Mouse (Mus musculus): Measurements from ENCODE around the gene Cxcl14. TPM values are rescaled to one million over a fixed set of nuclear protein-coding genes. Genes with fewer than 3 reads are reported as not detected.

Gene Cxcl14
- total RNA-seq, 2 experiments from 2014 or later: 1.7 to 1.8 TPM

DNA sequence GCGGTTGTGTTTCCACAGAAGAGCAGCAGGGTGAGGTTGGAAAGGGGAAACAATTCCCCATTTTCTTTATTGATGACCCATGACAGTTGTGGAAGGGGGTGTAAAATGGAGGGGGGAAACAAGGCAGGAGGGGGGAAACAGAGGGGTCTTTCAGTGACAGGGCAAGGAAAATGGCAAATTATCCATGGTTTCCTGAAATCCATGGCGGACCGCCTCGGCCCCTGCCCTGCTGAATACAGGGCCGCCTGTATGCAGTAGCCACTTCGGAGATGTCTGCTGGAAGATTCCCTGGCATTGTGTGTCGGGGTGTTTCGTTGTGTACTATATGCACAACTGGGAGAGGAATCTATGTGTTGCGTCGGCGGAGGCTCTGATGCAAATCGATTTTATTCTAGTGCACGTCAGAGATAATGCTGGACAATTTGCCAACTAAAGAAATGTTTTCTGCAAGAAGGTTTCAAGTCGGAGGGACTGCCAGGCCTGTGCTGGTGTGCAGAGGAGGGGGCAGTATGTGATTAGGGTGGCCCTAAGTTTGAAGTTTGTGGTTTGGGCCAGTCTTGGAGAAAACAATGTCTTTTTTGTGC is 39.5 kb downstream of the Cxcl14 start:
- intact Hi-C loops (cut with DNase I): no loop called here
- no peak for DNase-seq (ENCODE audit: low spot score)

DNA sequence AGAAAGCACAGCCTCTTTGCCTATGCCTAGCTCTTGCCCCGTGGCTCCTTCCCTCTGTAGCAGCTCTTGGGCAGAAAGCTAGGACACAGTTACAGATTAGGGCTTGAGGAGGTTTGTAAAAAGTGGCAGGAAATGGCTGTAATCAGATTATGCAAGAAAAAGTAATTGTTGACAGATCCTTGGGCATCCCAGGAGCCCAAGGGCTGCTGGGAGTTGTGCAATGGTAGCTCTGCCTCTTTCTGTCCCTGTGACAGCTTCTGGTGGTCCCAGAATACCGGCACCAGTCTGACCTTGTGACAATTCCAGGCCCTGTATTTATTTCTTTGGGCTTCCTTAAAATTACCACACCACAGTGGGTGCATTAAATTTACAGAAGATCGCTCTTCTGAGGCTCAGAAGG is 43.0 kb downstream of the Cxcl14 start:
- intact Hi-C loops (cut with DNase I): no loop called here
- DNase-seq (ENCODE audit: low spot score): no peak

DNA sequence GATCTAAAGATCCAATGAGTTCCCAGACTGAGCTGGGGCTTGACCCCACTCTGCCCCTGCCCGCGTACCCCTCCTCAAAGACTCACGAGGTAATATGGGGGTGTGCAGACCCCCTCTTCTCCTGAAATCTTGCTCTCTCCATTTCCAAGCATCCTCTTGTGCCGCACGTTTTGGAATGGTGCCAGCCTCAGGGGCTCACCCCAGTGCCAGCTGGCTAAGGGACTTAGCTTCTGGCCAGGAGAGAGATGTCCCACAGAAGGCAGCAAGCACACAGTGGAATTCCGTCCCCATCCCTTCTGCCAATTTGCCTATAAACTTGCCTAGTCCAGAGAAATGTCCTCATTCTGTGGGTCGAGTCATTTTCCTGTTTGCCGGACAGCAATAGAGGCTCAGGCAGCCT is 43.6 kb downstream of the Cxcl14 start:
- intact Hi-C loops (cut with DNase I): no loop called here

GRCm38 (mm10) chr13:56251924-56252619 is 44.3 kb downstream of the Cxcl14 start, which contains the start of gene Neurog1:
Neurog1 (minus strand) TSS chr13:56252163.
- intact Hi-C loops (cut with DNase I): no loop called here
- no peak for DNase-seq (ENCODE audit: low spot score)

More for the DNA sequence above, 43.6 kb downstream of the Cxcl14 start:
- no peak for DNase-seq (ENCODE audit: low spot score)

GRCm38 (mm10) chr13:56251176-56251923 is 45.0 kb downstream of the Cxcl14 start:
- intact Hi-C loops (cut with DNase I): no loop called here
- DNase-seq (ENCODE audit: low spot score): no peak

DNA sequence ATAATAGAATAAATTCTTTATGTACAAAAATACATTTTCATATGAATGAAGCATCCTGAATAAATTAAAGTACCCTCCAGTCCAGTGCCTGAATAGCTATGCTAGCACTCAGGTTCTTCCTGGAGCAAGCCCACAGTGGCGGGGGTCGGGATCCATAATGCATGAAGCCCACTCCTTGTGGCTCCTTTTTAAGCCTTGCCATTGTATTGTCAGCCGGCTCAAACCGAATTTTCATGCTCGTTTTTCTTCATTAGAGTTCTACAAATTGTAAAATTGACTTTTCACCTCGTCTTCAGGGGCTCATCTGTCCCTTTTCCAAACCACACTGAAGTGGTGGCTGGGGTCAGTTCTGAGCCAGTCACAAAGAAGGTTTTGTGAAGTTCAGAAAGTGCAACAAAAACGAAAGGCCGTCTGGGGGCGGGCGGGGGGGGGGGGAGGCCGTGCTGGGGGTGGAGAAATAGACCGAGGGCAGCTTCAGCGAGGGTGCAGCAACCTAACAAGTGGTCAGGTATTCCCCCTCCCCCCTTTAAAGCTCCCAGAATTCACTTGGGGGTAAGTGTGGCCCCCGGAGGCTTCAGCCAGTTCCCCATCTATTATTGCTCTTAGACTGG is 45.7 kb downstream of the Cxcl14 start:
- intact Hi-C loops (cut with DNase I): no loop called here
- no peak for DNase-seq (ENCODE audit: low spot score)

DNA sequence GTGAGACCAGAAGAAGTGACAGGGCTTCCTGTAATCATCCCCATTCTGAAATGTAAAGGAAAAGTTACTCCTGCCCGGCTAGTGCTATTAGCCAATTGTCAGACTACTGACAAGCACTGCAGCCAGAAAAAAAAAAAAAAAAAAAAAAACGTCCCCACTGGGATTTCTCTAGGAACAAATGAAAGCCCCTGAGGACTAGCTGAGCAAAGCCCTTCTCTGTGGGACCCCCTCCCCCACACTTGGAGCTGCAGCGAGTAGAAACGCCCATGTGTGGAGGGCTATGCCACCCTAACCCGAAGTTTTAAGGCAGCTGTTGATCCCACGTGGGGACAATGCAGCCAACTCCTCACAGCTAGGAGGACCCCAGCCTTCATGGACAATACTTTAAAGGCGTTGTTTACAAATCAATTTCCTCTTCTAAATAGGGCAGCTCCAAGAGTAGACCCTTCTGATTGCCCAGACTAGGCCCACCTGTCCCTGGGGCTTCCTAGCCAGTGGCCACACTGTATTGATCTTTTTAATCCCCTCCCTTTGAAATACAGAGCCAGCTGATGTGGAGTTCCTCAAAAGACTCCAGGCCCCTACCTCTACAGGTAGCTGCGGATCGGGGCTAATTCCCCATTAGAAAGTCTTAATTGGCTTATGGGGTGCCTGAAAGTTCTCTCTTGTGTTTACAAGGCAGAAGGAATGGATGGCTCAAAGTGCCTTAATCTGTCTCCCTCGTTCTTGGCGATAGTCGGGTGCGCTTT is 46.6 kb downstream of the Cxcl14 start:
- no peak for DNase-seq (ENCODE audit: low spot score)
- intact Hi-C loops (cut with DNase I): no loop called here

DNA sequence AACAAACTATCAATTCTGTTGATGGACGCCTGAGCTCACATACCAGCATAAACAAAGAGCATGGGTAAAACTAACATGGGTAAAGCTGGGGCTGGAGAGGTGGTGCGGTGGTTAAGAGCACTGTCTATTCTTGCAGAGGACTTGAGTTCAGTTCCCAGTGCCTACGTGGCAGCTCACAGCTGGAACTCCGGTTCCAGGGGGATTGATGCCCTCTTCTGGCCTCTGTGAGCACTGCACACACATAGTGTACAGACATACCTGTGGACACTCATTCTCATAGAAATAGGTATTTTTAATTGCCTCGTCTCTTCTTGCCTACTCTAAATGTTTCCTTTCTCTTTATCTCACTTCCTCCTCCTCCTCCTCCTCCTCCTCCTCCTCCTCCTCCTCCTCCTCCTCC is 53.2 kb downstream of the Cxcl14 start:
- intact Hi-C loops (cut with DNase I): no loop called here
- DNase-seq (ENCODE audit: low spot score): no peak

DNA sequence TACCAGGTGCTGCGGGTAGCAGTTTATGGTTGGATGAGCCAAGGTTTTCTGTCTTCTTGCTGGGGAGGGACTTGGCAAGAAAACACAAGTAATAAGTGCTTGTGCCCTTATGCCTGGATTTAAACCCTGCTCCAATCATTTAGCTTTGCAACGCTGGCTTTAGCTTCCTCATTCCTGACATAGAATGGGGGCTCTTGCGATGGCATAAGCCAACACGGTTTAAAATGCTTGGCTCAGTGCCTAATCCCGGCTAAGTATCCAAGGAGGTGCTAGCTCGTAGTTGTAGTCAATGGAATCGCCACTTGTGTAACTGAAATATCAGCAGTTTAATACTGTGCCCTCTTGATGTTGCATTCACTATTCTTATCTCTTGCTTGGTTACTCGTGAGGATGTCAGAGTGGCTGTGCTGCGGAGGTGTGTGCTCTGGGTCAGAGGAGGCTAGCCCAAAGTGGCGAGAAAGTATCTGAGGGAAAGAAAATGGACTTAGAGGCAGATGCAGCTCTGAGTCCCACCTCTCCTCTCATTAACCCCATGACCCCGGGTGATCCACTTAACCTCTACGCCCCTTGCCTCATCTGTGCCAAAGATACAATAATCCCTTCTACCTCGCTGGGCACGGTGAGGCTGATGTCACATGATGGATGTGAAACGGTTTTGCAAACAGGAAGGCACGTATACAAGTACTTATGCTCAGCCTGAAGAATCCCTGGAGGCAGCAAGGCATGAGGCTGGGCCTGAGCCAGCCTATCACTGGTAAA is 56.2 kb downstream of the Cxcl14 start:
- DNase-seq (ENCODE audit: low spot score): no peak
- intact Hi-C loops (cut with DNase I): no loop called here

Other genes starting within 250 kb of the Cxcl14 start
- gene H2afy, start 160.2 kb downstream of the Cxcl14 start, total RNA-seq (2021): 10 to 100 TPM; 50.9 to 53.9 TPM
- 1 to 10 TPM; 1.3 to 1.5 TPM for gene Tifab, start 117.7 kb downstream of the Cxcl14 start, total RNA-seq (2021)
- gene Neurog1, start 44.4 kb downstream of the Cxcl14 start, total RNA-seq (2021): not detected
- gene Gm3045, start 130.0 kb upstream of the Cxcl14 start, total RNA-seq (2021): not detected
- under 1 TPM in 1 of 2 experiments, not detected in 1; 0.08 TPM for gene Slc25a48, start 141.8 kb upstream of the Cxcl14 start, total RNA-seq (2021)
- not detected for gene Il9, start 185.7 kb upstream of the Cxcl14 start, total RNA-seq (2021)
- gene Fbxl21, start 225.9 kb upstream of the Cxcl14 start, total RNA-seq (2021): under 1 TPM; 0.47 to 0.67 TPM

All from heart, postnatal 25 days (tissue).